1 mouse cellular context compared by ENCODE assay signal in the genomic region with DNA sequence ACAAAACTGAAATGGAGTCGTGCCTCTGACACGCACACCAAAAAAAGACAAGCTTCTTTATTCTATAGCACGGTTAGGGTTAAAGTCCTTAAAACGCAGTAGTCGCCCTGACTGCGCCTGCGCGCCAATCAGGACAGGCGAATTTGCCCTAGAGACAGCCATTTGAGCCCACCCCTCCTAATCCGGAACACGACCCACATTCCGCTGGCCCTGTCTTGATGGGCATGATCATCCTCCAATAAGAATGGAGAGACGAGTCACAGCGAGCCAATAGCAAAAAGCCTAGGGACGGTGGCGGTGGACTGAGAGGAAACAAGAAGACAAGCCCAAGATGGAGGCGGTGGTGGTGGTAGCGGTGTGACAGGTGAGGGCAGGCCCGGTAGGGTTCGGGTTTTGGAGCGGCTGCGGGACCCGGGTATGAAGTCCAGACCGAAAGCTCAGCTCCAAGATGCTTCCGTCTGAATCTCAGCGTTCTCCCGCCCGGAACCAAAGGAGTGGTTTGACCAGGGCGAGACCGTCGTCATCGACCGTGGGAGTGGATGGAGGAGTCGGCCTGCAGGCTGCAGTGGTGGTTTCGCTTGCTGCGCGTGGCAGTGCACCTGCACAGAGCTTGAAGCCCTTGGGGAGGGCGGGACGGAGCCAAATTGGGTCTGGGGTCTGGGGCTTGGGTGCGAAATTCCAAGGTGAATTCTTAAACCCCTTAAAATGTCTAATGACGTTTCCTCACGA.
TF ChIP-seq lines count a peak whose summit lies in the region.

No protein-coding gene starts in this region.

TF ChIP-seq in MEL, 35 proteins besides CTCF, POLR2A, EP300 and RAD21 (continued from another document):
- 0 out of 2 replicates have a peak, but pooled peaks have one; percentile 44 for TF ChIP-seq CHD1 (IDR thresholded peaks at IDR 0.05; ENCODE audit: low read depth, low read length)
- peak; percentile 85 for TF ChIP-seq HCFC1 (IDR thresholded peaks at IDR 0.05; ENCODE audit: low read depth, low read length)
- TF ChIP-seq NELFE (IDR thresholded peaks at IDR 0.05; ENCODE audit: low read depth, low read length) = peak; percentile 93
- TF ChIP-seq USF2 (IDR thresholded peaks at IDR 0.05; ENCODE audit: borderline replicate concordance in 1 of 2, insufficient read depth in 1 of 2, low read depth in 1 of 2, low read length in 2 of 2) = no peak
- TF ChIP-seq CHD2 (IDR thresholded peaks at IDR 0.05; ENCODE audit: low read length) = peak; percentile 87
- TF ChIP-seq SIN3A (IDR thresholded peaks at IDR 0.05; ENCODE audit: low read length) = peak; percentile 82
- no peak; the same call in 1 of the 2 replicates for TF ChIP-seq KAT2A (conservative IDR thresholded peaks at IDR 0.05; ENCODE audit: low read depth, low read length)
- peak; percentile 93 for TF ChIP-seq ZMIZ1 (IDR thresholded peaks at IDR 0.05; ENCODE audit: low read depth, low read length)
- no peak for TF ChIP-seq GABPA (IDR thresholded peaks at IDR 0.05; ENCODE audit: low read depth, low read length)
- TF ChIP-seq TBP (IDR thresholded peaks at IDR 0.05; ENCODE audit: low read depth, low read length) = peak; percentile 47; the same call in 1 of the 2 replicates
- TF ChIP-seq MXI1 (IDR thresholded peaks at IDR 0.05; ENCODE audit: low read depth, low read length) = peak; percentile 52
- no peak for TF ChIP-seq JUND (IDR thresholded peaks at IDR 0.05; ENCODE audit: low read depth, low read length)
- TF ChIP-seq RCOR1 (IDR thresholded peaks at IDR 0.05; ENCODE audit: low read depth, low read length) = no peak
- TF ChIP-seq MAZ (IDR thresholded peaks at IDR 0.05; ENCODE audit: low read depth, low read length) = no peak
